Mouse (Mus musculus) T-helper 2 cell (primary cell): ENCODE measurements at regions not wholly inside any gene's neighbourhood (a gene's known extent, or its start where the extent isn't known, plus 50 kb on each side); places are given as distances from the start of the nearest gene placed in this dataset.

ENCODE experiments used
- in situ Hi-C: fragments of 300-600 bp; cut with MboI, MseI; formaldehyde crosslinking; loops from one replicate; pipeline ENCODE4 v1.15.1; 2025; ENCODE audit warnings: high pct_unique_total_duplicates

GRCm38 (mm10) chr8:35123196-35123621 is 642.4 kb upstream of the Gm19410 start:
- in situ Hi-C loops = no loop called here

DNA sequence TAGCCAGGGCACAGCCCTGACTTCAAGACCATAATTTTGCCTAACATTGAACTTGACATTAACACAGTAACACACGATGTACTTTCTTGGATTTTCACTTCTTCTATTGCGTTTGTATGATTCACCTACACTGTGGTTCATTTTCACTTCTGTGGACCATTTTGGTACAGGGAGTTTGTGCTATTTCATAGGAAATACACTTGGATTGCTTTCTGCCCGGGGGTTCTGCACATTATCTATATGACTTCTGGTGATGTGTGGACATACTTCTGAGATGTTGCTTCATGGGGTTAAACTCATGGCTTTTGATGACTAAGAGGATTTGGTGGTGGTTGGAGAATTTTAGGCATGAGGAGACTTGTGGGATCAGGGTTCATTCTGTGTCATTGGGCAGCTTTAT is 640.4 kb upstream of the Gm19410 start:
- in situ Hi-C loops = loop anchor here (25.0 kb wide), 1 partner anchor 1138 kb away; no protein-coding TSS in a partner anchor

GRCm38 (mm10) chr8:35132281-35132680 is 633.3 kb upstream of the Gm19410 start:
- in situ Hi-C loops = loop anchor here (25.0 kb wide), 1 partner anchor 1145 kb away; no protein-coding TSS in a partner anchor

DNA sequence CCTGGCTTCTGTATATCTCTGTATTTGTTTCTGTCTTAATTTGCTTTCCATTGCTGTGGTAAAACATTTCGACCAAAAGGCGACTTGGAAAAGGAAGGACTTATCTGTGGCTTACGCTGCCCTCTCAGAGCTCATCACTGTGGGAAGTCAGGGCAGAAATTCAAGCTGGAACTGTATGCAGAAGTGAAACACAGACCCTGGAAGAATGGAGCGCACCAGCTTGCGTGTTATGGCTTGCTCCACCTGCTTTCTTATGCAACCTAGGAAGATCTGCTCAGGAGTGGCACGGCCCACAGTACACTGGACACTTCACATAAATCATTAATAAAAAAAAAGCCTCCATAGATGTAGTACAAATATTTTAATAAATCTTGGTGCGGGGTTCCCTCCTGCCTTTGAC is 630.0 kb upstream of the Gm19410 start:
- in situ Hi-C loops = loop anchor here (25.0 kb wide), 1 partner anchor 1148 kb away; no protein-coding TSS in a partner anchor

- in situ Hi-C loops = loop anchor here (25.0 kb wide), 1 partner anchor 1149 kb away; no protein-coding TSS in a partner anchor
Observed at GRCm38 (mm10) chr8:35136643-35137042, 628.9 kb upstream of the Gm19410 start.

DNA sequence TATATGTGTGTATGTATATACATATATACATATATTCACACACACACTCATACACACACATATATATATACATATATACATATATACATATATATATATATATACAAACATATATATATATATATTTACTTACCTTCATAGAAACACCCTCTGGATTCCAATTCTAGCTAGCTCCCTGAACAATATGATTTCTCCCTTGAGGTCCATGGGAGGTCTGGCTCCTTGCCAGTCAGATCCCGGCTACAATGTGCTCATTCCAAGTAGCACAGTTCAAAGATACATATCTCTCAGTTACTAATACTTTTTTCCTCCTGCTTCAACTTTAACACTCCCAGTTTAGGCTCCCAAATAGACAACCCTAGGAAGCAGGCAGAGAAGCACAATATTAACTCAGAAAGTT is 624.8 kb upstream of the Gm19410 start:
- in situ Hi-C loops = loop anchor here (25.0 kb wide), 1 partner anchor 1153 kb away; no protein-coding TSS in a partner anchor

GRCm38 (mm10) chr8:35143018-35143656 is 622.5 kb upstream of the Gm19410 start:
- in situ Hi-C loops = loop anchor here (25.0 kb wide), 1 partner anchor 1156 kb away; no protein-coding TSS in a partner anchor

DNA sequence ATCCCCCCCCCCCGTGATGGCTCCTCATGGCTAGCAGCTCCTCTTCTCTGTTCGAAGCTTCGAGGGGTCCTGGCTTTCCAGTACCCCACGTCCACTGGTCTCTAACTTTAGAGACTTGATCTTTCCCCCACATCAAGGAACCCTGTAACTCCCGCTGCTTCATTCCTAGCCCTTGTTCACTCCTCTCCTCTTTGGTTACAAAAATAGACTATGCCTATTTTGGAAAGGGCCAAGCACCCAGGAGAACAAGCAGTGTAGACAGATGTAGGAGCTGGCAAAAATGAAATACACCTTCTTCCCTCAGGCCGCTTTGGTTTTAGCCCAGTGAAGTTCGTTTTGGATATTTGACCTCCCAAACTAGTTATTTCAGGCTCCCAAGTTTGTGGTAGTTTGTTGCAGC is 621.9 kb upstream of the Gm19410 start:
- in situ Hi-C loops = loop anchor here (25.0 kb wide), 1 partner anchor 1156 kb away; no protein-coding TSS in a partner anchor

DNA sequence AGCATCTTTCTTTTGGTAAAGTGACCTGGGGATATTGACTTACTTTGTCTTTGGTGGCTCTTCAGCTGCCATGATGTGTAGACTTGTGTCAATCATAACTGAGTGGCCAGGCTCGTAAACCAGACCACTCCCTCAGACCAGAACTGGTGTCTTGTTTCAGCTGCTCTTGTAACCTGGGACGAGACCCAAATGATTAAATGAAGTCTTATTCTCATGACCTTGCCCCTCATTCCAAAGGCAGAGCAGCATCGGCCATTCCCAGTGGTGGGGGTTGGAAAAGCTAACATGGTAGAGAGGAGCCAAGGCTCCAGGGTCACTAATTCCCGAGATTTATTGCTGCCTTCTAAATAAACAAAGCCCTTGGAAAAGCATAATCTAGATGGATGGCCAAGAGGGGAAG is 621.2 kb upstream of the Gm19410 start:
- in situ Hi-C loops = loop anchor here (25.0 kb wide), 1 partner anchor 1157 kb away; no protein-coding TSS in a partner anchor

DNA sequence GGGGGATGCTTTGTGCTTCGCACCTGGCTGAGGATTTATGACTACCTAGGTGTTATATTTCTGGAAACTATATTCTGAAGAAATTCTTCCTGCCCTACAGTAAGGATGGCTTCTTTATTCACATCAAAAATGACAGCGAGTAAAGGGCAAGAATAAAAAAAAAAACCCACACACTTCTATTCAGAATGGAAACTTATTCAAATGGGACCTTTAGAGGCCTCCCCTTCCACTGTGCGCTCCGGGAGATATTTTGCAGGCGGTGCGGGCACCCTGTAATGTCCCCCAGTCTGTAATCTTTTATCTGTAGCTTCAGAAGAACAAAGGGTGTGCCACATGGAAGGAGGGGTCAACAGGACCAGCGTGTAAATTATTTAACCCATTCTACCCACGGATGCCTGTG is 618.1 kb upstream of the Gm19410 start:
- in situ Hi-C loops = loop anchor here (25.0 kb wide), 1 partner anchor 1160 kb away; no protein-coding TSS in a partner anchor

DNA sequence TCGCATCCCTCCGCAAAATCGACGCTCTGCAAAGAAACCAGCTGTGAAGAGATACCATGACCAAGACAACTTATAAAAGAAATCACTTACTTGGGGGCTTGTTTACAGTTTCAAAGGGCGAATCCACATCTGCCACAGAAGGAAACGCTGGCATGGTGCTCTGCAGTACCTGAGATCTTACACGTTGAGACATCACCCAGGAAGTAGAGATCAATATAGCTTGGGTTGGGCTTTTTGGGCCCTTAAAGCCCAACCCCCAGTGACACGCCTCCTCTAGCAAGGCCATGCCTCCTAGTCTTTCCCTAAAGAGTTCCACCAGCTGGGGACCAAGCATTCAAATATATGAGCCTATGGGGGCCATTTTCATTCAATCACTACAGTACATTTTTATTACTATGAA is 617.6 kb upstream of the Gm19410 start:
- in situ Hi-C loops = loop anchor here (25.0 kb wide), 1 partner anchor 1161 kb away; no protein-coding TSS in a partner anchor

- in situ Hi-C loops = no loop called here
Observed at GRCm38 (mm10) chr8:35152585-35152984, 613.0 kb upstream of the Gm19410 start.

DNA sequence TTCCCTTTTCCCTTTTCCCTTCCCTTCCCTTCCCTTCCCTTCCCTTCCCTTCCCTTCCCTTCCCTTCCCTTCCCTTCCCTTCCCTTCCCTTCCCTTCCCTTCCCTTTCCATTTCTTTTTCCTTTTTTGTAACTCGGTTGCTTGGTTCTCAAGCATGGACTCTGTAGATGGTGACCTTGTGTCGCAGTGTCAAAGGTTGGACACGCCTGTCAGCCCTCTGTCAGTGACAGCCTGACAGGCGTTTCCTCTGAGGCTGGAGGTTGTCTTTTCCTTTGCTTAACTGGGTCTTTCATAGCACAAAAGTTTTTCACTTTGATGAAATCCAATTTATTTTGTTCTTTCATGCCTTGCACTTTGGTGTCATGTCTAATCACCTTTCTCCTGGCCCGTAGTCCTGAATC is 609.3 kb upstream of the Gm19410 start:
- in situ Hi-C loops = no loop called here

DNA sequence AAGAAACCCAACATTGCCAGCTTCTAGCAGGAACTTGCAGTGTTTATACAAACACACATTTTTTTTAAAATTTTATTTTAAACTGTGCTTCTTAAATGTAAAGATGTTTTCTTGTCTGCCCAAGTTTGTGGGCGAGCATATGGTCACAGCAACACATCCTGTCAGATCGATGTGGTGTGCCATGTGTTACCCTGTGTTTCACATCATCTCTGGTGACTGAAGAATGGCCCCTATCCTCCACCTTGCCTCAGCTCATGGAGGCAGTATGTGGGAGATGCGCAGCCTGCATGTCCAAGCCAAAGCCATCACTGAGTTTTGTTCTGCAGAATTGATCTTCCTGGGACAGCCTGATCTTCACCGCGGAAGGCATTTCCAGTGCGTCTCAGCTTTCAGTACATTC is 607.9 kb upstream of the Gm19410 start:
- in situ Hi-C loops = no loop called here

DNA sequence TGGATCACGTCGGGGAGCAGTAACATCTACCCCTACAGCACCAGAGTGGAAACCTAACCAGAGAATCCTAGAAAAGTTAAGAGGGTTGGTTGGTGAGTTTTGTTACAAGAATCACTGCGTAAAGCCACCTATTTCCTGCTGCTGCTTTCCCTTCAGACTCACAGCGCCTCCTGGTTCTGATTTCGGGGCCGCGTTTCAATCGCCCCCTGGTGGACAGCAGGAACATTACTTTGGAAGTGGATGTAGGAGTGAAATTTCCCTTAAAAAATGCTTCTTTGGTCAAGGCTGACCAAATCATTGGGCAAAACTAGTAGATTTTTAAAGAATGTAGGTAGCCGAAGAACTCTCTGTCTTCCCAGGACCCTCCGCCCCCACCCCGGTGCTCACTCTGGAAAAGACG is 606.3 kb upstream of the Gm19410 start:
- in situ Hi-C loops = no loop called here

GRCm38 (mm10) chr8:35160230-35160629 is 605.4 kb upstream of the Gm19410 start:
- in situ Hi-C loops = loop anchor here (10.0 kb wide), 2 partner anchors 285 to 715 kb away; no protein-coding TSS in a partner anchor

DNA sequence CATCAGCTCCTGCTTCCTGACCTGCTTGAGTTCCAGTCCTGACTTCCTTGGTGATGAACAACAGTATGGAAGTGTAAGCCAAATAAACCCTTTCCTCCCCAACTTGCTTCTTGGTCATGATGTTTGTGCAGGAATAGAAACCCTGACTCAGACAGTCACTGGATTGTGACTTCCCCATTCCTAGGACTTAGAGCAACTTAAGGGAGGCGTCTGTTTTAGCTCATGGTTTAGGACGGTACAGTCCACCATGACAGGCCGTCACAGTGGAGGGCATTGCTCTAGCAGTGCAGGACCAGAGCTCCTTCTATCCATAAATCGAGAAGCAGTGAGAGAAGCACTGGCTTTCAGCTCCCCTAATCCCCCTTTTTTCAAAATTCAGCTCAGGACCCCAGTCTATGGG is 603.4 kb upstream of the Gm19410 start:
- in situ Hi-C loops = loop anchor here (10.0 kb wide), 2 partner anchors 287 to 717 kb away; no protein-coding TSS in a partner anchor

GRCm38 (mm10) chr8:35166611-35167010 is 599.0 kb upstream of the Gm19410 start:
- in situ Hi-C loops = loop anchor here (10.0 kb wide), 2 partner anchors 292 to 722 kb away; no protein-coding TSS in a partner anchor

GRCm38 (mm10) chr8:35171536-35172310 is 593.9 kb upstream of the Gm19410 start:
- in situ Hi-C loops = no loop called here

DNA sequence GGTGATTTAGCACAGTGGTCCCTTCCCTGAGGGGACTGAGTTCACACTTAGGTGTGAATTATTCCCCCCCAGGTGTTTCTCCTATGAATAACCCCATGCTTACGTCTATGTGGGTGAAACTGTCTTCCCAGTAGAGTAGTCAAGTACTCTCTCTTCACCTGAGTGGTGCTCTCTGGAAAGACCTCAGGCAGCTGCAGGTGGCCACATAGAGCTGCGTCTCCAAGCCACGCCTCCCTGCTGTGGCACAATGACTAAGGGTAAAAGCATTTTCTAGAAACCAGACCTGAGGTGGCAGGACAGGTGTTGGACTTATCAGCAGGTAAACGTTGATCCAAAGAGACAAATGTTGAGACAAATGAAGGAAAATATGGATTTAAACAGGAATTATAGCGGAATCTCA is 588.3 kb upstream of the Gm19410 start:
- in situ Hi-C loops = no loop called here

- in situ Hi-C loops = no loop called here
Observed at GRCm38 (mm10) chr8:35180075-35180474, 585.5 kb upstream of the Gm19410 start.

DNA sequence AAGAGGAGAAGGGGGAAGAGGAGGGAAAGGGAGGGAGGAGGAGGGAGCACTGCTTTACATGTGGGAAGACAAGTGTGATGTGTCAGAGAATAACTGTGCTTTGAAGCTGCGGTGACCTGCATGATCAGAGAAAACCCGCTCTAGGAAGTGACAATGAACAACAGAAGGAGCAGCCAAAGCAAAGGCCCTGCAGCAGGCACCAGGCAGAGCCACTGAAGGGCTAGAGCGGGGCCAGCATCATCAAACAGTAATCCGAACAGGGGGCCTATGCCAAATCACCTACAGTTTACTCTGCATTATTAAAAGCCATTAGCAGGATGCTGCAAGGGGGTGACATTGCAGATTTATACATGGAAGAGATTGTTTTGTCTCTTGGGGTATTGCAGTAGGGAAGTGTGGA is 583.4 kb upstream of the Gm19410 start:
- in situ Hi-C loops = no loop called here
